Mouse (Mus musculus) megakaryocyte, adult 5-6 weeks (primary cell): ENCODE results near the gene S100g. TPM values are rescaled to one million over a fixed set of nuclear protein-coding genes. Genes with fewer than 3 reads are reported as not detected.

ENCODE experiments used
- ATAC-seq: 2 replicates; pipeline ENCODE4 v1.8.0; 2016; ENCODE audit warnings: mild to moderate bottlenecking, inconsistent platforms; ENCODE audit not compliant: poor library complexity, severe bottlenecking
- total RNA-seq, 2 experiments: library from RNA; stranded (forward) in 1 of 2; stranded (reverse) in 1 of 2; fragments of 153-499, 151-499 nt in 1 of 2; fragments of 221-1000, 200-1000 nt in 1 of 2; gene quantifications; 2 replicates each; pipeline versions ENCODE4 v1.2.3 to v1.2.4; 2015 to 2017

S100g gene
- not detected in 2 replicates for total RNA-seq (2015)
- not detected in 2 replicates for total RNA-seq (2017)

DNA sequence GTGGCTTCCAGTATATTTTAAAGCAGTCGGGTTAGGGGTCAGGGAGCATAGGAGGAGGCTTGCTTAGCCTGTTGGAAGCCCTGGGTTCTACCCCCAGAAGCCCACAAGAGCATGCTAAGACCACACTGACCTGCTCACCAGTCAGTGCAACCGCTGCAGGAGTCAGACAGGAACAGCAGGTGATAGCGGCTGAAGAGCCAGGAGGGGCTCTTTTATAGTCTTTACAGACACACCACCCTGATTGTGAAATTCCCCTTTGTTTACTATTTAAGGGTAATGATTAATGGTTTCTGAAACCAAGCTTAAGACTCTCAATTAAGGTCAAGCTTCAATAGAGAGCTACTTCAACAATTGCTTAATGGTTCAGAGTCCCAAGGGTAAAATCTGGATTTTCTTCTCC is at the start of gene S100g:
S100g (minus strand) TSS at position 217 of the 400 bp plus-strand sequence.
- ATAC-seq = no peak

DNA sequence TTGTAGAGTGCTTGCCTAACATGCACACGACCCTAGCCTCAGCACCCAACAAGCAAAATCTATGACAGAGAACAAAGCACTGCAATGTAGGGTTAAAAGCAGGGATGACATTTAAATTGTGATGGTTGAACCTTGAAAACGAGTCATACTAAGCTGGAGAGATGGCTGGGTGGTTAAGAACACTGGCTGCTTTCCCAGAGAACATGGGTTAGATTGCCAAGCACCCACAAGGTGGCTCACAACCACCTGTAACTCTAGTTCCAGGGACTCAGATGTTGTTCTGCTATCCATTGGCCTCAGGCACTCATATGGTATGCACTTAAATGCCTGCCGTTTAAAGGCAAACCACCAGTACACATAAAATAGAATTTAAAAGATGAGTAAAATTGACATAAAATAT is 27.7 kb upstream of the S100g start:
- no peak for ATAC-seq

GRCm38 (mm10) chrX:162991396-162991795 is 27.0 kb upstream of the S100g start:
- no peak for ATAC-seq

DNA sequence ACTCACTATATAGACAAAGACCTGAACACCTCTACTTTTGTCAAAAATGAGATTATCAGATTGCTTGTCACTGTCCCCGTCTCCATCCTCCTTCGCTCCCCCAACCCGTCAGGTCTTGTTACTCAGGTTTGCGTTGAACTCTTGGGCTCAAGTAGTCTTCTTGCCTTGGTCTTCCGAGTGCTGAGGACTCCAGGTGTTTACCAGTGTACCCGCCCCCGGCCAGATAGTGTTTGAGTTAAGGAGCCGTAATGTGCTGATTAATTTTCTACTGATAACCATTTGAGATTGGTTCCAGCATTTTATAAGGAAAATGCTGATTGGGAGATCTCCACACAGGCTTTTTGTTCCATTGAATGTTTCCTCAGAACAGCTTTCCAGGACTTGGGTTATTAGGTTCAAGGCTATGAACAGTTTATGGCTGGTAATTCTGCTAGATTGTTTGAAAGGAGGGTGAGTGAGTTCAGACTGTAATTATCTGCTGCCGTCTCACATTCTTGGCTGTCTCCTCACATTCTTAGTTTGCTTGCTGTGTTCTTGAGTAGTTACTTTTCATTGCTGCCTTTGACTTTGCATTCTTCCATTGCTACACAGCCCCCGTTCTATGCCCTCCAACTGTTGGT is 22.6 kb upstream of the S100g start:
- no peak for ATAC-seq

GRCm38 (mm10) chrX:162976194-162976593 is 11.8 kb upstream of the S100g start:
- ATAC-seq = no peak

GRCm38 (mm10) chrX:162967456-162967855 is 3.1 kb upstream of the S100g start:
- no peak for ATAC-seq

GRCm38 (mm10) chrX:162963840-162964239 is 559 bp downstream of the S100g start:
- no peak for ATAC-seq

DNA sequence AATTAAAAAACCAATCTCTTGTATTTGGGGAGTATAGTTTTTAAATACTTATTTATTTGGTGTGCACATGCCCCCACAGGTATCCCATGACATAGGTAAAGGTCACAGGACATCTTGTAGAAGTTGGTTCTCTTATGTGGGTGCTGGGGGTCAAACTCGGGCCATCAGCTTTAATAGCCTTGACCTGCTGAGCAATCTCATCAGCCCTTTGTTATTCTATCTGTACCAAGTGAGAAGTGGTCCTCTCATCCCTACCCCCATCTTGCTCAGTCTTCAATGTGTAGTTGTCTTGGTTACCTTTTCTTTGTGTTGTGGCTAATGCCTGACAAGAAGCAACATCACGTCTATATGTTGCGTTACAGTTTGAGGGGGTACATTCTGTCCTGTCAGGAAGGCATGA is 6.5 kb downstream of the S100g start:
- ATAC-seq = no peak

DNA sequence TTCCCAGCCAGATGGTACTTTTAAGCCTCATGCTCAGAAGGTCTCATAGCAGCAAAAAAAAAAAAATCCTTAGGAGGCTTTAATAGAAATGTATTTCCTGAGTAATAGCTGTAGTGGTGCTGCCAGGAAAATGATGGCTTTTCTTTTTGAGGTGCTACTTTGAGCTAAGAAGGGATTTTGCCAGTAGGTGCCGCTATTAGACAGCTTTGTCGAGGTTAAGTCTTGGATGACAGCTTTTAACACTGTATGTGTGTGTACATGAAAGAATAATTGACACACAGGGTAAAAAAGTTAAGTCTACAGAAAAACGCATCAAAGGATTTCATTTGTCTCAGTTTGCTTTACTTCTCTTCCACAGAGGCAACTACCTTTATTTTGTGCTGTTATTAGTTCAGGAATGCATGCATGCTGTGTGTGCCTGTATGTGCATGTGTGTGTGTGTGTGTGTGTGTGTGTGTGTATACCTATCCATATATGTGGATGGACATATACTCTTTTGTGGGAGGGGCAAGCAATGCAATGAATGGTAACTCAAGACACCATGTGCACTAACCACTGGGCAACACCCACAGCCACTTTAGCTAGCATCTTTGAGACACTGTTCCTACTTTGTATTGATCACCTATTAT is 14.5 kb downstream of the S100g start:
- ATAC-seq = no peak

- no peak for ATAC-seq
These were observed 22.4 kb downstream of the S100g start for GRCm38 (mm10) chrX:162942027-162942426.

GRCm38 (mm10) chrX:162931467-162931866 is 32.9 kb downstream of the S100g start:
- ATAC-seq = no peak

DNA sequence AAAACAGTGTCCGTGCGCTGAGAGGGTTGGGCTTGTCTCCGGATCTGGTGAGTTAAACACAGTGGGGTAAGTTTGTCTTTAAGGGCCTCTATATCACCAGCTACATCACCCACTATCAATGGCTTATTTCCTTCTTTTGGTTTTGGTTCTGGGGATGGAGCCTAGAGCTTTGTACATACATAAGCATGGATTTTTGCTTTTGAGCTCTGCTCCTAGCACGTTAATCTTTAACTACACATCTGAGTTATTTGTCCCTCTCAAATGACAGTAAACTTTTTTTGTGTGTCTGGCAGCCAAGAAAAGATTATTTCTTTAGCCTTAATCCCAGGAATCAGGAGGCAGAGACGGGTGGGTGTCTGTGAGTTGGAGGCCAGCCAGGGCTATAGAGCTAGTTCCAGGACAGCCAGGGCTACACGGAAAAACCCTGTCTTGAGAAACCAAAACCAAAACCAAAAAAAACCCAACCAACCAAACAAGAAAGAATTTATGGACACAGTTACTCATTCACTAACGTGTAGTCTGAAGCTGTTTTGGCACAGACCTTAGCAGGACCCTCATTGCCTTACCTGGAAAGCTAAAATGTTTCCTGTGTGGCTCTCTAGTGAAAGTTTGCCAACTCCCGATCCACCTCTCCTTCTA is 42.8 kb downstream of the S100g start:
- no peak for ATAC-seq

- peak; percentile 96 for ATAC-seq
These were observed 48.7 kb downstream of the S100g start for GRCm38 (mm10) chrX:162915697-162916096.

GRCm38 (mm10) chrX:162913651-162914050 is 50.7 kb downstream of the S100g start:
- no peak for ATAC-seq

Other genes starting within 250 kb of the S100g start
- gene Rbbp7, start 204.2 kb downstream of the S100g start, total RNA-seq (2015) = 147 and 167 TPM in 2 replicates
- gene Rbbp7, start 204.2 kb downstream of the S100g start, total RNA-seq (2017) = 128 and 139 TPM in 2 replicates
- gene Txlng, start 135.1 kb downstream of the S100g start, total RNA-seq (2015) = 18.4 and 22.7 TPM in 2 replicates
- 30.8 and 34.1 TPM in 2 replicates for gene Txlng, start 135.1 kb downstream of the S100g start, total RNA-seq (2017)
- 50.8 and 54.7 TPM in 2 replicates for gene Syap1, start 76.2 kb downstream of the S100g start, total RNA-seq (2015)
- gene Syap1, start 76.2 kb downstream of the S100g start, total RNA-seq (2017) = 73.8 and 79.4 TPM in 2 replicates
- 172 and 190 TPM in 2 replicates for gene Ctps2, start 63.4 kb downstream of the S100g start, total RNA-seq (2015)
- 87.4 and 88.7 TPM in 2 replicates for gene Ctps2, start 63.4 kb downstream of the S100g start, total RNA-seq (2017)